Mouse (Mus musculus) cerebellum, adult 8-10 months (tissue): Measurements from ENCODE around the gene Actl6b.

ENCODE experiments used
- DNase-seq: peaks from one replicate; pipeline ENCODE4 v3.0.0; 2022

Gene Actl6b

DNA sequence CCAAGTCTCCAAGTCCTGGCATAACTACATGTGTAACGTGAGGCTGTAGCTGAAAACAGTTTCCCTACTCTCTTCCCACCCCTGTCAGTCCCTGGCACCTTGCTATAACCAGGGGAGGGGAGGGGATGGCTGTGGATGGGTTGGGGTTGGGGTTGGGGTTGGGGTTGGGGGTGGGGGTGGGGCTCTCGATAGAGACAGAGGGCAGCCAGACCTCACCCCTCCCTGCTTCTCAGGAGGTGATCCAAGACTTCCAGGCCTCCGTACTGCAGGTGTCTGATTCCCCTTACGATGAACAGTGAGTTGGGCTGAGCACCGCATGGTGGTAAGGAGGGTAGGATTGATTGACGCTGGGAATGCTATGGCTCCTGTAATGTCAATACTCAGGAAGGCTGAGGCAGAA is 12.4 kb downstream of the Actl6b start:
- no peak for DNase-seq

DNA sequence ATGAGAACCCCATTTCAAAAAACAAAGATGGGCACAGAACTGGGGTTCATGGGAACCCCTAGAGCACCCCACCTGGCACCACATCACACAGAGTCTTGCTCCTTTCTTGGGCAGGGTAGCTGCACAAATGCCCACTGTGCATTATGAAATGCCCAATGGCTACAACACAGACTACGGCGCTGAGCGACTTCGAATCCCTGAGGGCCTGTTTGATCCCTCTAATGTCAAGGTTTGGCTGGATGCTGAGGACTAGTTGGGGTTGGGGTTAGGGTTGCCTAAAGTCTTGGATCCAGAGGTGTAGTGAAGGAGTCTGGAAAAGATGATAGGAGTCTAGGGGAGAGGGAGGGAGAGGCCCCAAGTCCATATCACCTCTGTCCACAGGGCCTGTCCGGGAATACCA is 13.1 kb downstream of the Actl6b start:
- DNase-seq: no peak

DNA sequence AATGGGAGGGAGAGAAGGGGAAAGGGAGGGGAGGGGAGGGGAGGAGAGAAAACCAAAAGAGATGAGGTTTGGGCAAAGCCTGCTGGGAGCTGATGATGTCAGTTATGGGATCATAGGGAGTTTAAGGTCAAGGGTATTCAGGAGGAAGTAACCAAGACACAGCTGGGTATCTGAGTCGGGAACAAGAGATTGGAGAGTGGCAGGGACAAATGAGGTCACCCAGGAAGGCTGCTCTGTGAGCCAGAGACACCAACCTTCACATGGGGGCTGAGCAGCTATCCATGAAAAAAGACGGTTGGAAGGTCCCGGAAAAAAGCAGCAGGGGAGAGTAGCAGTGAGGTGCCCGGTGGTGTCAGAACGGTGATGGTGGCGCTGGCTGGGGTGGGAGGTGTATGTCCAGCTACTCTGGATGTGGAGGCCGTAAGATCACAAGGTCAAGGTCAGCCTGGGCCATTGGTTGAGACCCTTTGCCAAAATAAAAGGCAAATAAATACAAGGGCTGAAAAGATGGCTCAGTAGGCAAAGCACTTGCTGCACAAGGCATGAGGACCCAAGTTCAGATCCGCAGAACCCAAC is 15.0 kb downstream of the Actl6b start:
- no peak for DNase-seq

DNA sequence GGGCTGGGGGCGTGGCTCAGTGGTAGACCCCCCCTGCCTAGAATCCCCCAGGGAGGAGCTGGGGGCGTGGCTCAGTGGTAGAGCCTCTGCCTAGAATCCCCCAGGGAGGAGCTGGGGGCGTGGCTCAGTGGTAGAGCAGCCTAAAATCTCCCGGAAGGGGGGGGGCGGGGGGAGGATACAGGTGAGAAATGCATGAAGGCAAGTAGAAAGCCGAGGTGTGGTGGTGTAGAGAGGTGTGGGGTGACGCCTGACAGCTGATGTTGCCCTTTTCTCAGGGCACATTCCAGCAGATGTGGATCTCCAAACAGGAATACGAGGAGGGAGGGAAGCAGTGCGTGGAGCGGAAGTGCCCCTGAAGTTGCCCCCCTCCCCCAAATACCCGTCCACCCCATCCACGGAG is 15.7 kb downstream of the Actl6b start:
- no peak for DNase-seq

DNA sequence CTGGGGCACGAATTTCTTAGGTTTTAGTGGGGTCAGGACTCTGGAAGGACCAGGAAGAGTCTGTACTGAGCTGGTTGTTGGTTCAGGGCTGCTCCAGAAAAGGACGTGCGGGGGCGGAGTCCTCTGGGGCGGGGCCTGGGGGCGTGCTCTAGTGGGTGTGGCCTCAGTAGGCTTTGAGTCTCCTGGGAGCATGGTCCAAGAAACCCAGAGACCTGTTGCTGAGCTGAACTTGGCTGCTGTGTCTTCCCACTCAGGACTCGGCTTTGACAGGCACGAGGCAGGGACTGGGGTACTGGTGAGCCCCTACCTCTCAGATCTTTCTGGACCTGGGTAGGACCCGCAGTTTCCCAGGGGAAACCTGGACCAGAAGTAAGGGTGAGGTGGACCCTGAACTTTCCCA is 16.3 kb downstream of the Actl6b start, which contains the start of gene Tfr2:
TSS of gene Tfr2 (plus strand) at position 176 of the 400 bp plus-strand sequence.
- DNase-seq: no peak

DNA sequence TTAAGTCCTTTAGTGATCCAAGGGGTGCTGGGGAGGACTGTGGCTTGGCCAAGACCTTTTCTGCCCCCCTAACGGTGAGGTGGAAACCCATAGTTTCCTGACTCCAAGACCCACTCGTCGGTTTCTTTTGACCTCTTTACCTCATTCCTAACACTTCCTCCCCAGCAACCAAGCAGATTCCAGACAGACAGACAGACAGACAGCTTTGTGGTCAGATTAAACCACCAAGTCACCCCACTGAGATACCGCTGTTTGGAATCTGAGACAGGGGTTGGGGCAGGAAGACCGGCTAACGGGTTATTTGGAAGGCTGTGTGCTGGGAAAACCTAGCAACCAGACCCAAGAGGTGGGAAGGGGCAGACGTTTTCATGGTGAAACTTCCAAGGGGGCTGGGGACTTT is 16.9 kb downstream of the Actl6b start:
- DNase-seq: no peak

DNA sequence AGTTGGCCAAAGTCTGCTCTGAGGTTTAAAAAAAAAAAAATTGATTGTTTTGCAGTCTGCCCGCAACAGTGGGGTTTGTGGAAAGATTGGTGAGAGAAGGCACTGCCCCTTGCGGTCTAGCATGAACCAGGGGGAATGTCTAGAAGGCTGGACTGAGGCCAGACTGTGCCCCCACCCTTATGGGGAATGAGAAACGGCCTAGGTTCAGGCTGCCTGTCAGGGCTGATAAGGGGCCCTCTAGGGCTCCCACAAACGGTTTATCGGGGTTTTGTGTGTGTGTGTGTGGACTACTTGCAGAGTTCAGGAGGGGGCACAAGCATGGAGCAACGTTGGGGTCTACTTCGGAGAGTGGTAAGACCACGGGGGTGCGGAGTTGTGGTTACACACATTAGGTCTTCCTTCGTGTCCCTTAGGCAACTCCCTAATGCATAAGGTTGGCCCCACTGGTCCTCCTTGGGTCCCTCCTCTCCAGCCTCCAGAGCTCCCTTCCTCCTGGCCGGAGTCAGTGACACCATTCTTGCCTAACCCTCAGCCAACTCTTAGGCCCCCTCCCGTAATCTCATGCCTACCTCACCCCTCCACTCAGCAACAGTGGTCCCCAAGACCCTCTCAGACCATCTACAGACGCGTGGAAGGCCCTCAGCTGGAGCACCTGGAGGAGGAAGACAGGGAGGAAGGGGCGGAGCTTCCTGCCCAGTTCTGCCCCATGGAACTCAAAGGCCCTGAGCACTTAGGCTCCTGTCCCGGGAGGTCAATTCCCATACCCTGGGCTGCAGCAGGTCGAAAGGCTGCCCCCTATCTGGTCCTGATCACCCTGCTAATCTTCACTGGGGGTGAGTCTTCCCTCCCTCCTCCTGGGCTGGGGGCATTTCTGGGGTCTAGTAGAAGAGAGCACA is 17.6 kb downstream of the Actl6b start:
- DNase-seq: no peak

DNA sequence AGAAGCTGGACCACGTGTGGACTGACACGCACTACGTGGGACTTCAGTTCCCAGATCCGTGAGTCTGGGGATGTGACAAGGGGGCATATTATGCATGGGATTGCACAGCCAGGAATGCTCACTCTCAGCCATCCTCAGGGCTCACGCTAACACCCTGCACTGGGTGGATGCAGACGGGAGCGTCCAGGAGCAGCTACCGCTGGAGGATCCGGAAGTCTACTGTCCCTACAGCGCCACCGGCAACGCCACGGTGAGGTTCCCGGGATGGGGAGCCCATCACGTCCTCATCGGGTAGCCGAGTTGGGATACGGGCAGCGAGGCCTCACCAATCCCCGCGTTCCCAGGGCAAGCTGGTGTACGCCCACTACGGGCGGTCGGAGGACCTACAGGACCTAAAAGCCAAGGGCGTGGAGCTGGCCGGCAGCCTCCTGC is 21.2 kb downstream of the Actl6b start:
- DNase-seq: peak; percentile 75

DNA sequence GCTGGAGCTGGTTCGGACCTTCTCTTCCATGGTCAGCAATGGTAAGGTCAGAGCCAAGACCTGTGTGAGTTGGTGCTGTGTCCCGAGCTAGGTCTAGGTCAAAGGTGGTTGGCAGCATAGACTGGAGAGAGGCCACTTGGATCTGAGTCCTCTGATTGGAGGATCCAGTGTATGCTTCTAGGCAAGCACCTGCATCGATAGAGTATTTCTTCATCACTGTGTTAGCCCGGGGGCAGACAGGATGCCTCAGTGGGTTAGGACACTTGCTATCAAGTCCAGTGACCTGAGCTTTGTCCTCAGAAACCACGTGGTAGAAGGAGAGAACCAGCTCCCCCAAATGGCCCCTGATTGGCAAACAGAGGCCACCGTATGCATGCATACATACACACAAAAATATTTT is 26.9 kb downstream of the Actl6b start:
- DNase-seq: no peak

DNA sequence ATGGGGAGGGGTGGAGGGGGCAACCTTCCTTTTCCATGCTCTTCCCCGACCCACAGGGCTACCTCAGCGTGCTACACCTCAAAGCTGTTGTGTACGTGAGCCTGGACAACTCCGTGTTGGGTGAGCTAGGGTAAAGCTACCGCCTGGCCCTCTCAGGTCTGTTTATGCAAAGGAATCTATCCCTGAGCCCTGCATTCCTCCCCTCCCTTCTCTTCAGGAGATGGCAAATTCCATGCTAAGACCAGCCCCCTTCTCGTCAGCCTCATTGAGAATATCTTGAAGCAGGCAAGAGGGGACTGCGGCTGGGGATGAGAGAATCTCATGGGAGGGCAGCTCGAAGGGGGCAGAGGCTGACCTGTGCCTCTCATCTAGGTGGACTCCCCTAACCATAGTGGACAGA is 29.4 kb downstream of the Actl6b start:
- no peak for DNase-seq

DNA sequence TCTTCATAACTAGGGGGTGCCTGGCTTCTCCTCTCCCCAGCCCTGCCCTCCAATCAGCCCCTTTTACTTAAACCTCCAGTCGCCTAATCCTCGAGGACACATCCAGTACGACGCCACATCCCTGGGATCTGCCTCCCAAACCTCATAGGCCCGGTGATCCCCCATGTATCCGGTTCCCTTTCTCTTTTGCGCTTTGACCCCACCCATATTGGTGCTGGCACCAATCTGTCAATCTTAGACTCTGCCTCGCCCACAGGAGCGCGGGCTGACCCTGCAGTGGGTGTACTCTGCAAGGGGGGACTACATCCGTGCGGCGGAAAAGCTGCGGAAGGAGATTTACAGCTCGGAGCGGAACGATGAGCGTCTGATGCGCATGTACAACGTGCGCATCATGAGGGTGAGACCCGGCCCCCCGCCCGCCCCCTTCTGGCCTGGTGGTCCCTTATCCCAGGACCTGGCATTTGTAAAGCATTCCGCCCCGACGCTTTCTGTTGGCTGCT is 30.4 kb downstream of the Actl6b start:
- no peak for DNase-seq

DNA sequence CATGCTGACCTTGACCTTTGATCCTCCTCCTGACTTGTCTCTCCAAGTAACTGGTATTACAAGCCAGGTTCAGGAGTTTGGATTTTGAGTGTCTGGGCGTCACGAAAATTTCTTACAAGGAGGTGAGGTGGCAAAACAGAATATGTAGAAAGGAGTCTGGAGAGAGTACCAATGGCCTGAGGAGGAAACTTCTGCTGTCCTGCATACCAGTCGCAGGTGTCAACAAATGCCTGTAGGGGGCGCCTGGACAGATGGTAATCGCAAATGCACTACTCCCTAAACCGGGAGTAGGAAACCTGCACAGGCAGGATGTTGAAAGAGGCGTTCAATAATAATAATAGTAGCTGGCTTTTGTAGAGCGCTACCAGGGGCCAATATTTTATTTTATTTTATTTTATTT is 31.7 kb downstream of the Actl6b start:
- DNase-seq: peak; percentile 75

DNA sequence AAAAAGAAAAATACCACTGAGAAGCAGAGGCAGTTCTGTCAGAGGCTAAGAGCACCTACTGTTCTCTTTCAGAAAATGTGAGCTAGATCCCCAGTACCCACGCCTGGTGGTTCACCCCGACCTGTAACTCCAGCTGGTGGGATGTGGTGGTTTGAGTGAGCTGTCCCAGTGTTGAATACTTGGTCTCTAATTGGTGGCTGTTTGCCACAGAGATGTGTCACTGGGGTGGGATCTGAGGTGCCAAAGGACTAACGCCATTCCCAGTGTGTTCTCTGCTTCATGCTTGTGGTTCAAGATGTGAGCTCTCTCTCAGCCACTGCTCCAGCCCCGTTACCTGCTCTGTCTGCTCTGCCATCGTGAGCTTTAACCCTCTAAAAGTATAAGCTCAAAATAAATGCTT is 37.2 kb downstream of the Actl6b start:
- DNase-seq: no peak

DNA sequence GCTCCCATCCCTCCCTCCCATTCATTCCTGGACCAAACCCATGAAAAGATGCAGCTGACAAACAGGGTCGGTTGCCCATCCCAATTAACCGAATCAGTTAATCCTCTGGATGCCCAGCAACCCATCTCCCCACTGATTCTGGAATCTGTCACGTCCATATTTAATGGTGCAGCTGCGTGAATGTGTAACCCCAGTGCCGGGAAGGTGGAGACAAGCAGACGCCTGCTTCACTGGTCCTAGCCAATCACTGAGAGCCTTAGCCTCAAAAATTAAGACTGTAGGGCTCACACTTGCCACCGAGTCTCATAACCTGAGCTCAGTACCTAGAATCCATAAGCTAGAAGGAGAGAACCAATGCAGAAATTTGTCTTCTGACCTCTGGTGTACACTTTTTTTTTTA is 42.6 kb downstream of the Actl6b start:
- DNase-seq: no peak

DNA sequence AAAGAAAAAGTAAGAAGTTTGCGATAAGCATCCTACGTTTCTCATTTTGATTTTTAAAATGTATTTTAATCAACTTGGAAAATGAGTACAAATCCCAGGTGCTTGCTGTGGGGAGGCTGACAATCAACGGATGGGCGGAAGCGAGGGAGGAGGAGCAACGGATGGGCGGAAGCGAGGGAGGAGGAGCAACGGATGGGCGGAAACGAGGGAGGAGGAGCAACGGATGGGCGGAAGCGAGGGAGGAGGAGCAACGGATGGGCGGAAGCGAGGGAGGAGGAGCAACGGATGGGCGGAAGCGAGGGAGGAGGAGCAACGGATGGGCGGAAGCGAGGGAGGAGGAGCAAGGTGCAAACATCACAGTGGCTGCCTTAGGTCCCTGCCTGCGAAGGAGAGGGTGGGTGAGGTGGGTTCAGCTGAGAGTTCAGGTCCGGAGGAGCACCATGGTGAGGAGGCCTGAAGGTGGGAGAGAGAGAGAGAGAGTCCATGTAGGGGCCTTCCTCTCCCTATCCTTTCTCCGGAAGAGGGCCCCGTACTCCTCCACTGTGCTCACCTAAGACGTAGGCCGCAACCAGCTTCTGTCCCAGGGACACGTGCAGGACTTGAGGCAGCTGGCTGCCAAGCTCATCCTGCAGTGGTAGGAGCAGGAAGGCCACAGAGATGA is 43.4 kb downstream of the Actl6b start:
- DNase-seq: no peak

DNA sequence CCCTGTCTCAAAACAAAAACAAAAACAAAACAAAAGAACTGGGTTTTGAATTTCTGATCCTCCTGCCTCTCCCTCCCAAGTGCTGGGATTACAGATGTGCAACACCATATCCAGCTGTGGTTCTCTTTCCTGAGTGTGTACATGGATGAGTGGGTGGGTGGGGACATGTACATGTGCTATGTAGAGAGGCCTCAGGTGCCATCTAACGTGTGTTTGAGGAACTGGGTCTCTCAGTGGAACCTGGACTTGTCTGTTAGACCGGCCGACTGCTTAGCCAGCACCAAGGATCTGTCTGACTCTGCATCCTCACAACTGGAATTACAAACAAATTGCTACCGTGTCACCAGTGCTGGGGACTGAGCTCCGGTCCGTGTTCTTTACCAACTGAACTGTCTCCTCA is 44.3 kb downstream of the Actl6b start:
- DNase-seq: no peak

DNA sequence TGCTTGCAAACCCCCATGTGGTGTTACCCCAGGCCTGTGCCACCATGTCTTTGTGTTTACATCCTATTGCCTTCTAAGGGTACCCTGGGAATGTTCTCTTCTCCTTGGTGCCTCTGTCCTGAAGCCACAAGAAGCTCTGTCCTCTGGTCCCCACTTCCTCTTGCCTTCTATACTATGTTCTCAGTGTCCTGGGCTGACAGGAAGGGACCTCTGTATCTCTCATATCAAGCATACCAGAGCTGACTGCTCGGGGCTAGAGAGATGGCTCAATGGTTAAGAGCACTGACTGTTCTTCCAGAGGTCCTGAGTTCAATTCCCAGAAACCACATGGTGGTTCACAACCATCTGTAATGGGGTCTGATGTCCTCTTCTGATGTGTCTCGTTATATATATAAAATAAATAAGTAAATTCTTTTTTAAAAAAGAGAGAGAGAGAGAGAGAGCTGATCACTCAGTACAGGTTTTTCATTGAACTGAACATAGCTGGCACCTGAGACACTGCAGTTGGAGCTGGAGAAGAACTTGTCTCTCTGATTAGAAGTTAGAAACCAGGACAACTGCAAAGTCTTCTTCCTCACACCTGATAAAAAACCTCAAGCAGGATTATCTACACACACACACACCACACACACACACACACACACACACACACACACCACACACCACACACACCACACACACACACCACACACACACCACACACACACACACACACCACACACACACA is 44.9 kb downstream of the Actl6b start:
- DNase-seq: no peak

DNA sequence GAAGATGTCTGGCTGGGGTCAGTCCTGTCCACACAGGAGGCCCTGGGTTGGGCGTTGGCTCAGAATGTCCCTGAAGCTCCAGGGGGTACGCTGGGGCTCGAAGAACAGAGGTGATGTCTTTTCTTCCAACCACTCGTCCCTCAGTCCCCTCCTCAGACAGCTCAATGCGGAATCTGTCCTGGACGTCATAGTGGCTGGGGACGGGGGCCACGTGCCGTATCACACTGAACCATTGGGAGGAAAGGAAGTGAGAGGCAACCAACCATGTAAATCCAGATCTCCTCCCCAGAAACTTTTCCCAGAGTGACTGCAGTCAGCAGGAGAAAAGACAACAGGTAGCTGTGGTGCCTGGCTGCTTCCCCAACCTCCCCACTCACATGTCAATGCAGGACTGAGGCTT is 46.3 kb downstream of the Actl6b start:
- no peak for DNase-seq

DNA sequence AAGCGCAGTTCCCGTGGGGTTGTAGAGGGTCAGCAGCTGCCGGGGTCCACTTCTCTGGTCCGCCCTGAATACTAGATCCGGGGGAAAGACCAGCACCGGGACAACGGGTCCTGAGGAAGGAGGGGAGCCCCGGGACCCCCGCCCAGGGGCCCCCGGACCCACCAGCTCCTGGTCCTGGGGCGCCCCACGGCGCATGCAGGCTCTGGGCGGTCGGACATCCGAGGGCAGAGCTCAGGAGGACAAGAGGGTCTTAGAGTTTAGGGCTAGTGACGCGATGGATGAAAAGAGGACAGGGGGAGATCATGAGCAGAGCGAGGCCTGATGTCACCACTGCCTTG is 46.9 kb downstream of the Actl6b start:
- DNase-seq: no peak

DNA sequence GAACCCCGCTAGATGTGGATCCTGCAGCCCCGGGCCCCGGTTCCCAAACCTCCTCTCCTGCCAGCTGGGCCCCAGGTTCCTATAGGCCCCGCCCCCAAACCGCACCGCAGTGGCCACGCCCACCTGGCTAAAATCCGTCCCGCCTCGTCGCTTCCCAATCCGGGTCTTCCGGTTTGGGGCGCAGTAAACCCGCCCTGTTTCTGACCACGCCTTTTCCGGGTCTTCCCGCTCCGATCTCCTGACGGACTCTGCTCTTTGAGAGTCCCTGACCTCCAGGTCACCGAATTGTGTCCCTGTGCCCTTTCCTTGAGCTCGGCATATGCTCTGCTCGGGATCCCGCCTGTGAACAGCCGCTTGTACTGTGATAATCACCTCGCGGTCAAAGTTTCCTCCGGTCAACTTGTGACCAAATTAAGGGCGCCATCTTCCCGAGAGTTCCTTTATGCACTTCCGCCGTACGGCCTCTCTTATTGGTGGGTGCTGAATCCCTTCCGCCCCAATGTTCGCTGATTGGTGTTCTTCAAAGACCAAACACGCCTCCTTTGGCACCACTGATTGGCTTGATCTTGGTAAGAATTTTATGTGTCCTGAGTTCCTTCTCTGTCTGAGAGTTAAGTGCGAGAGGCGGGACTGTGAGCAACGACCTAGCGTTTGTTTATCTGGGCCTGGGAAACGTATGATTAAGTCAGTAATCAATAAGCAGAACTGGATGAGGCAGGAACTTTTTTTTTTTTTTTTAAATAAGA is 47.5 kb downstream of the Actl6b start, which contains the start of gene Mospd3:
TSS of gene Mospd3 (minus strand) at position 440 of the 746 bp plus-strand sequence.
- DNase-seq: peak; percentile 96

DNA sequence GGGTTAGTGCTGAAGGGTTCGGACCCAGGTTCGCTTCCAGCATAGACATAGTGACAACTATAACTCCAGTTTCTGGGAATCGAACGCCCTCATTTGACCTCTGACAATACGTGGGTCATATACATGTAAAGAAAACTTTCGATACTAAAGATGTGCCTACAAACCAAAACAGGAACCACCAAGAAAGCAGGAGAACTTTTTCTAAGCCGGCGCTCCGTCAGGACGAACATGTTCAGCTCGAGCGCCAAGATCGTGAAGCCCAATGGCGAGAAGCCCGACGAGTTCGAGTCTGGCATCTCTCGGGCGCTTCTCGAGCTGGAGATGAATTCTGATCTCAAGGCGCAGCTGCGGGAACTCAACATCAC is 48.0 kb downstream of the Actl6b start:
- DNase-seq: no peak

DNA sequence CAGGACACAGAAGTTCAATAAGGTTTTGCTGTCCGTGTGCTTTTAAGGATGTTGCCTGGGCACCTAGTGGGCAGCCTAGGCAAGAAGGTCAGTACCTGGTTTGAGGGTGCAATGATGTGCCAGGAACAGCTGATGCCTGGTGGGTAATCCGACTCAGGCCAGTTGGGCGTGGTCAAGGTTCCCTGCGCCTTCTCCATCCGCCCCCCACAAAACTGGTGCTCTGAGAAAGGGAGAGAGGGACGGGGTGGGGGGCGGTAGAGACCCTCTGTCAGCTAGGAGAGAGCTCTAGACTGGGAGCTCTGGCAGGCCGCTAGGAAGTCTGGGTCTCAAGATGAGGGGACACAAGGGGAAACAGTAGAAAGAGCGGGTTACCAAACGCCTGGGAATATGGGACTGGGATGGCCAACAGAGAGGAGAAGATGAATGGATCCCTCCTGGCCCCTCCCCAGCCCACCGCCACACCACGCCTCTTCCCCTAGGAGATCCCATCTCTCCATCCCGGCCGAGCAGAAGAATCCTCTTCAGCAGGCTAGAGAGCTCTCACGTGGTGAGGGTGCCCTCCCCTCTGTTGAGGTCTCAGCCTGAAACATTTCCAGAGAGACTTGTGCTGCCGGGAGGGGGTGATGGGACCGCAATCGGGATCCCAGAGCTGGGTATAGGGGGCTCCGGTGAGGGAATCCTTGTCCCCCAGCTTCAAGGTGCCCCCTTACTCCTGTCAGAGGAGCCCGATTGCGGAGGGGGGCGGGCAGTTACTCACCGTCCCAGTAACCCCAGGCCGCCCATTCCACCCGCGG is 54.7 kb downstream of the Actl6b start:
- no peak for DNase-seq
